Mouse (Mus musculus) hindbrain, embryonic 12.5 days (tissue): ENCODE results near the gene Vti1a. TPM values are rescaled to one million over a fixed set of nuclear protein-coding genes. Genes with fewer than 3 reads are reported as not detected.

Experiments used
- ATAC-seq: fragments of 200-750 bp; cut with Nextera tagmentation; 2 replicates; pipeline ENCODE4 v1.8.0; 2017; ENCODE audit warnings: moderate TSS enrichment; ENCODE audit not compliant: low FRiP score
- H3K27ac ChIP-seq: fragments of 300-500 bp; sonication (generic); 2 replicates; pipeline ENCODE4 v1.5.1; 2016; ENCODE audit warnings: mild to moderate bottlenecking
- H3K27me3 ChIP-seq: fragments of 300-500 bp; sonication (generic); 2 replicates; pipeline ENCODE4 v1.6.1; 2016; ENCODE audit warnings: mild to moderate bottlenecking
- H3K36me3 ChIP-seq: fragments of 300-500 bp; sonication (generic); 2 replicates; pipeline ENCODE4 v1.6.1; 2016; ENCODE audit warnings: mild to moderate bottlenecking
- H3K4me1 ChIP-seq: fragments of 300-500 bp; sonication (generic); 2 replicates; pipeline ENCODE4 v1.6.1; 2016
- H3K4me2 ChIP-seq: fragments of 300-500 bp; sonication (generic); replicated peaks from 2 replicates; pipeline ENCODE4 v1.6.1; 2016; ENCODE audit warnings: mild to moderate bottlenecking
- H3K4me3 ChIP-seq: fragments of 300-500 bp; sonication (generic); 2 replicates; pipeline ENCODE4 v1.5.1; 2016; ENCODE audit warnings: mild to moderate bottlenecking
- H3K9ac ChIP-seq: fragments of 300-500 bp; sonication (generic); 2 replicates; pipeline ENCODE4 v1.6.1; 2016; ENCODE audit warnings: mild to moderate bottlenecking, moderate library complexity
- H3K9me3 ChIP-seq: fragments of 300-500 bp; sonication (generic); replicated peaks from 2 replicates; pipeline ENCODE4 v1.6.1; 2016; ENCODE audit warnings: mild to moderate bottlenecking
- WGBS: fragments of 180-500 bp; shearing (Covaris S2); methylation state at CpG from one replicate; pipeline ENCODE4 v1.1.7; 2016; 5-methylcytosine and 5-hydroxymethylcytosine counted together
- polyA plus RNA-seq: library from polyadenylated mRNA; unstranded; fragments of >200 nt; fragmentation: Nextera tagmentation; extraction: Ambion mirVana; gene quantifications from 2 replicates; pipeline ENCODE4 v1.2.1, GENCODE M21; 2016

The Vti1a gene
- polyA plus RNA-seq, 1 experiment from 2014 or later = 32.3 TPM

GRCm38 (mm10) chr19:55292210-55292850 lies 23.8 kb upstream of the Vti1a start:
- Histone ChIP-seq H3K27ac (no peak overlapping the region), H3K27me3 (no peaks in the 10 kb centered on the region), H3K9me3 (no peaks in the 10 kb centered on the region), H3K4me2 (no peak overlapping the region), H3K4me1 (0 out of 2 replicates have a peak, but pooled peaks cover 5% of the 10 kb centered on the region), H3K4me3 (no peak overlapping the region), H3K36me3 (peaks cover 18% of the 10 kb centered on the region), H3K9ac (no peak overlapping the region)
- 86% methylated on average over 2 of the region's 2 CpGs for WGBS
- no peak for ATAC-seq

- Histone ChIP-seq H3K4me1 (0 out of 2 replicates have a peak, but pooled peaks cover 5% of the 10 kb centered on the region), H3K27me3 (no peaks in the 10 kb centered on the region), H3K27ac (no peak overlapping the region), H3K9ac (no peak overlapping the region), H3K36me3 (peaks cover 25% of the 10 kb centered on the region), H3K4me3 (no peak overlapping the region), H3K4me2 (no peak overlapping the region), H3K9me3 (no peaks in the 10 kb centered on the region)
- WGBS = 40% methylated on average over 4 of the region's 4 CpGs
- no peak for ATAC-seq
Measured at GRCm38 (mm10) chr19:55293175-55293574, 22.9 kb upstream of the Vti1a start.

GRCm38 (mm10) chr19:55295075-55295474 lies 21.0 kb upstream of the Vti1a start:
- H3K9me3 ChIP-seq = no peaks in the 10 kb centered on the region
- 0 out of 2 replicates have a peak, but pooled peaks cover 5% of the 10 kb centered on the region for H3K4me1 ChIP-seq
- 95% methylated on average over 9 of the region's 9 CpGs for WGBS
- H3K27me3 ChIP-seq = no peaks in the 10 kb centered on the region
- ATAC-seq = no peak
- peaks cover 37% of the 10 kb centered on the region for H3K36me3 ChIP-seq
- H3K4me2 ChIP-seq = no peak overlapping the region
- no peak overlapping the region for H3K27ac ChIP-seq
- H3K9ac ChIP-seq = no peak overlapping the region
- no peak overlapping the region for H3K4me3 ChIP-seq

- ATAC-seq = no peak
- Histone ChIP-seq H3K4me2 (no peak overlapping the region), H3K4me1 (0 out of 2 replicates have a peak, but pooled peaks cover 5% of the 10 kb centered on the region), H3K9ac (no peak overlapping the region), H3K9me3 (no peaks in the 10 kb centered on the region), H3K4me3 (no peak overlapping the region), H3K36me3 (peaks cover 39% of the 10 kb centered on the region), H3K27ac (no peak overlapping the region), H3K27me3 (no peaks in the 10 kb centered on the region)
- 93% methylated on average over 3 of the region's 3 CpGs for WGBS
Measured at GRCm38 (mm10) chr19:55295556-55295955, 20.5 kb upstream of the Vti1a start.

- H3K27ac ChIP-seq = no peak overlapping the region
- H3K4me1 ChIP-seq = 0 out of 2 replicates have a peak, but pooled peaks cover 5% of the 10 kb centered on the region
- H3K36me3 ChIP-seq = peaks cover 45% of the 10 kb centered on the region
- no peak overlapping the region for H3K9ac ChIP-seq
- H3K4me2 ChIP-seq = no peak overlapping the region
- no peaks in the 10 kb centered on the region for H3K9me3 ChIP-seq
- no peak for ATAC-seq
- no peaks in the 10 kb centered on the region for H3K27me3 ChIP-seq
- no peak overlapping the region for H3K4me3 ChIP-seq
- WGBS = 95% methylated on average over 2 of the region's 2 CpGs
Measured at GRCm38 (mm10) chr19:55296301-55296700, 19.8 kb upstream of the Vti1a start.

- no peak overlapping the region for H3K27ac ChIP-seq
- H3K9ac ChIP-seq = no peak overlapping the region
- no peak for ATAC-seq
- WGBS = 92% methylated on average over 2 of the region's 2 CpGs
- H3K36me3 ChIP-seq = peaks cover 53% of the 10 kb centered on the region
- 0 out of 2 replicates have a peak, but pooled peaks cover 5% of the 10 kb centered on the region for H3K4me1 ChIP-seq
- no peak overlapping the region for H3K4me3 ChIP-seq
- no peaks in the 10 kb centered on the region for H3K27me3 ChIP-seq
- no peaks in the 10 kb centered on the region for H3K9me3 ChIP-seq
- H3K4me2 ChIP-seq = no peak overlapping the region
Measured at GRCm38 (mm10) chr19:55297489-55297888, 18.6 kb upstream of the Vti1a start.

- WGBS = 89% methylated on average over 5 of the region's 5 CpGs
- Histone ChIP-seq H3K4me1 (0 out of 2 replicates have a peak, but pooled peaks cover 4% of the 10 kb centered on the region), H3K4me3 (no peak overlapping the region), H3K4me2 (no peak overlapping the region), H3K36me3 (peaks cover 58% of the 10 kb centered on the region), H3K9ac (no peak overlapping the region), H3K27ac (no peak overlapping the region), H3K27me3 (no peaks in the 10 kb centered on the region), H3K9me3 (no peaks in the 10 kb centered on the region)
- no peak for ATAC-seq
Measured at GRCm38 (mm10) chr19:55297961-55298360, 18.1 kb upstream of the Vti1a start.

GRCm38 (mm10) chr19:55299378-55299777 lies 16.7 kb upstream of the Vti1a start:
- Histone ChIP-seq H3K27ac (no peak overlapping the region), H3K9me3 (no peaks in the 10 kb centered on the region), H3K4me1 (no peaks in the 10 kb centered on the region), H3K27me3 (no peaks in the 10 kb centered on the region), H3K4me2 (no peak overlapping the region), H3K36me3 (peaks cover 68% of the 10 kb centered on the region), H3K4me3 (no peak overlapping the region), H3K9ac (no peak overlapping the region)
- no peak for ATAC-seq
- 97% methylated on average over 1 of the region's 1 CpGs for WGBS

- Histone ChIP-seq H3K4me2 (no peak overlapping the region), H3K4me3 (no peak overlapping the region), H3K9me3 (no peaks in the 10 kb centered on the region), H3K27ac (no peak overlapping the region), H3K9ac (no peak overlapping the region), H3K27me3 (no peaks in the 10 kb centered on the region), H3K4me1 (no peaks in the 10 kb centered on the region), H3K36me3 (peaks cover 63% of the 10 kb centered on the region)
- WGBS = 89% methylated on average over 3 of the region's 3 CpGs
- no peak for ATAC-seq
Measured at GRCm38 (mm10) chr19:55300525-55300924, 15.6 kb upstream of the Vti1a start.

- Histone ChIP-seq H3K4me3 (no peak overlapping the region), H3K27me3 (no peaks in the 10 kb centered on the region), H3K36me3 (peaks cover 54% of the 10 kb centered on the region), H3K9ac (no peak overlapping the region), H3K4me1 (no peaks in the 10 kb centered on the region), H3K27ac (no peak overlapping the region), H3K4me2 (no peak overlapping the region), H3K9me3 (no peaks in the 10 kb centered on the region)
- no peak for ATAC-seq
Measured at GRCm38 (mm10) chr19:55305024-55305423, 11.1 kb upstream of the Vti1a start.

GRCm38 (mm10) chr19:55311874-55312273 lies 4.2 kb upstream of the Vti1a start:
- Histone ChIP-seq H3K9ac (no peak overlapping the region), H3K4me1 (peaks cover 17% of the 10 kb centered on the region), H3K9me3 (no peaks in the 10 kb centered on the region), H3K27me3 (no peaks in the 10 kb centered on the region), H3K36me3 (peaks cover 42% of the 10 kb centered on the region), H3K4me3 (no peak overlapping the region), H3K27ac (no peak overlapping the region), H3K4me2 (no peak overlapping the region)
- 91% methylated on average over 8 of the region's 8 CpGs for WGBS
- no peak for ATAC-seq

GRCm38 (mm10) chr19:55313649-55314048 lies 2.4 kb upstream of the Vti1a start:
- WGBS = 93% methylated on average over 2 of the region's 2 CpGs
- no peak overlapping the region for H3K4me2 ChIP-seq
- no peak for ATAC-seq
- no peak overlapping the region for H3K4me3 ChIP-seq
- H3K27me3 ChIP-seq = no peaks in the 10 kb centered on the region
- H3K9me3 ChIP-seq = no peaks in the 10 kb centered on the region
- no peak overlapping the region for H3K9ac ChIP-seq
- H3K36me3 ChIP-seq = peaks cover 31% of the 10 kb centered on the region
- no peak overlapping the region for H3K27ac ChIP-seq
- H3K4me1 ChIP-seq = peaks cover 26% of the 10 kb centered on the region

- Histone ChIP-seq H3K9ac (peak within 1 kb of the TSS; percentile 83), H3K4me3 (peak within 1 kb of the TSS; percentile 84), H3K36me3 (peaks cover 14% of the 10 kb centered on the region), H3K9me3 (no peaks in the 10 kb centered on the region), H3K4me1 (peaks cover 26% of the 10 kb centered on the region), H3K4me2 (peak within 1 kb of the TSS; percentile 97), H3K27me3 (no peaks in the 10 kb centered on the region), H3K27ac (peak within 1 kb of the TSS; percentile 80)
- WGBS = under 1% methylated on average over 58 of the region's 60 CpGs
- peak; percentile 85 for ATAC-seq
Measured at GRCm38 (mm10) chr19:55315452-55316108, 515 bp upstream of the Vti1a start, which contains the start of gene Zdhhc6. Gene Zdhhc6 (minus strand): TSS chr19:55316032.
